Mouse (Mus musculus) cortical plate, adult 2 months (tissue): Measurements from ENCODE around the gene Fgf18.

ENCODE experiments used
- CTCF ChIP-seq: fragments of 200-500 bp; IDR thresholded peaks from 2 replicates; pipeline ENCODE4 v1.5.1; 2011; ENCODE audit warnings: mild to moderate bottlenecking, control low read depth, low read length; ENCODE audit not compliant: insufficient read depth; ENCODE audit errors: extremely low read depth
- POLR2A ChIP-seq: fragments of 200-500 bp; IDR thresholded peaks from 2 replicates; pipeline ENCODE4 v1.6.1; 2011; ENCODE audit warnings: mild to moderate bottlenecking, low read length, control low read depth; ENCODE audit not compliant: insufficient read depth; ENCODE audit errors: extremely low read depth

DNA sequence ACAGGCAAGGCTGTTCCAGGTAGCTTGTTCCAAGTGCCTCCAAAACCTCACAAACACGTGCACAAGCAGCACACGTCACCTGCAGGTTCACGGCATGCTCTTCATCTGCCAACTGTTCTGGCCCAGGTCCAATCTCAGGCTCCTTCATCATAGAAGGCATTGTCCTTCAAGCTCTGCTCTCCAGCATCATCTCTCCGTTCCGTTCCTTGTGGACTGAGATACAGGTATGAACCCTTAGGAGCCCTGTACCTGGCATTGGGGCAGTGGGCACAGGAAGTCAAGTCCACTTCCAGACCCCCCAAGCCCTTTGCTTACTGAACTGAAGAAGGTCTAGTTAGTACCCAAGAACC is 7.1 kb downstream of the Fgf18 start:
- TF ChIP-seq CTCF (no peak), POLR2A (no peak)
